Mouse (Mus musculus) CH12.LX (cell line): Measurements from ENCODE around the gene Snap25. TPM values are rescaled to one million over a fixed set of nuclear protein-coding genes. Genes with fewer than 3 reads are reported as not detected.

Experiments used
- DNase-seq: peaks from one replicate; pipeline ENCODE4 v3.0.0-alpha.2; 2013; ENCODE audit errors: extremely low read depth
- H3K27ac ChIP-seq: 2 replicates; pipeline ENCODE4 v1.5.1; 2012; ENCODE audit warnings: low read depth, mild to moderate bottlenecking, control low read depth, moderate library complexity; ENCODE audit not compliant: insufficient read depth
- H3K27me3 ChIP-seq: replicated peaks from 2 replicates; pipeline ENCODE3; 2012; ENCODE audit warnings: inconsistent platforms
- H3K36me3 ChIP-seq, 2 experiments: replicated peaks in 1 of 2; 2 replicates each; pipeline versions ENCODE3 to v1.6.1; 2012; ENCODE audit warnings: inconsistent platforms in 1 of 2, low read length in 1 of 2, mild to moderate bottlenecking in 1 of 2, mixed read lengths in 1 of 2, moderate library complexity in 1 of 2; ENCODE audit not compliant: control insufficient read depth in 1 of 2, insufficient read depth in 1 of 2
- H3K4me1 ChIP-seq, 2 experiments: 2 replicates each; pipeline ENCODE4 v1.6.1; 2012; ENCODE audit warnings: inconsistent platforms in 1 of 2, moderate library complexity in 1 of 2; ENCODE audit not compliant: insufficient read depth in 2 of 2, control insufficient read depth in 1 of 2
- H3K4me2 ChIP-seq: 2 replicates; pipeline ENCODE4 v1.6.1; 2012; ENCODE audit warnings: low read depth, mild to moderate bottlenecking, control low read depth; ENCODE audit not compliant: poor library complexity, insufficient read depth, severe bottlenecking
- H3K4me3 ChIP-seq, 3 experiments: fragments of 150-350 bp in 1 of 3; sonication (generic) in 1 of 3; replicated peaks in 1 of 3; 2 replicates each; pipeline versions ENCODE3 to v1.5.1; 2011 to 2012; ENCODE audit warnings: low read depth in 2 of 3, low read length in 2 of 3, mild to moderate bottlenecking in 2 of 3, moderate library complexity in 2 of 3, control low read depth in 1 of 3, improper control_type of control experiment in 1 of 3, inconsistent platforms in 1 of 3, mixed read lengths in 1 of 3; ENCODE audit not compliant: poor library complexity in 1 of 3
- H3K79me2 ChIP-seq: replicated peaks from 2 replicates; pipeline ENCODE4 v1.6.1; 2012; ENCODE audit warnings: mild to moderate bottlenecking, moderate library complexity; ENCODE audit not compliant: control insufficient read depth, poor library complexity, insufficient read depth, severe bottlenecking; ENCODE audit errors: extremely low read depth
- H3K9ac ChIP-seq: 2 replicates; pipeline ENCODE4 v1.6.1; 2012; ENCODE audit warnings: low read depth, mild to moderate bottlenecking, control low read depth, moderate library complexity; ENCODE audit not compliant: insufficient read depth
- H3K9me3 ChIP-seq: replicated peaks from 2 replicates; pipeline ENCODE3; 2012; ENCODE audit warnings: low read length, inconsistent platforms, mixed read lengths
- BHLHE40 ChIP-seq: IDR thresholded peaks from 2 replicates; pipeline ENCODE4 v1.6.1; 2011; ENCODE audit warnings: mild to moderate bottlenecking, low read depth, low read length, improper control_type of control experiment
- GABPA ChIP-seq: IDR thresholded peaks from 2 replicates; pipeline ENCODE4 v1.6.1; 2012; ENCODE audit warnings: low read depth, low read length, improper control_type of control experiment, inconsistent platforms; ENCODE audit not compliant: insufficient replicate concordance
- JUN ChIP-seq: IDR thresholded peaks from 2 replicates; pipeline ENCODE4 v1.6.1; 2011; ENCODE audit warnings: low read depth, mild to moderate bottlenecking, low read length, improper control_type of control experiment, moderate library complexity; ENCODE audit not compliant: insufficient read depth
- KAT2A ChIP-seq: IDR thresholded peaks from 2 replicates; pipeline ENCODE4 v1.6.1; 2012; ENCODE audit warnings: low read length, improper control_type of control experiment, inconsistent platforms; ENCODE audit not compliant: insufficient replicate concordance
- MAX ChIP-seq: IDR thresholded peaks from 2 replicates; pipeline ENCODE4 v1.6.1; 2011; ENCODE audit warnings: low read length, improper control_type of control experiment
- MAZ ChIP-seq: IDR thresholded peaks from 2 replicates; pipeline ENCODE4 v1.6.1; 2012; ENCODE audit warnings: low read depth, mild to moderate bottlenecking, inconsistent platforms, low read length, improper control_type of control experiment, moderate library complexity
- RCOR1 ChIP-seq: conservative IDR thresholded peaks from 2 replicates; pipeline ENCODE4 v1.6.1; 2012; ENCODE audit warnings: low read depth, mild to moderate bottlenecking, inconsistent platforms, low read length, improper control_type of control experiment
- SIN3A ChIP-seq: IDR thresholded peaks from 2 replicates; pipeline ENCODE4 v1.6.1; 2012; ENCODE audit warnings: low read length, improper control_type of control experiment, inconsistent platforms
- TCF12 ChIP-seq: IDR thresholded peaks from 2 replicates; pipeline ENCODE4 v1.6.1; 2014; ENCODE audit warnings: low read depth, mild to moderate bottlenecking, inconsistent platforms, low read length, improper control_type of control experiment
- UBTF ChIP-seq: IDR thresholded peaks from 2 replicates; pipeline ENCODE4 v1.6.1; 2012; ENCODE audit warnings: low read depth, mild to moderate bottlenecking, inconsistent platforms, low read length, improper control_type of control experiment, moderate library complexity
- ZKSCAN1 ChIP-seq: IDR thresholded peaks from 2 replicates; pipeline ENCODE4 v1.6.1; 2012; ENCODE audit warnings: low read depth, inconsistent platforms, low read length, improper control_type of control experiment, borderline replicate concordance
- dilution Hi-C: fragments of 300-500 bp; cut with MboI; formaldehyde crosslinking; loops from 2 replicates; pipeline ENCODE4 v1.14.3; 2020; ENCODE audit warnings: low sequenced_read_pairs; ENCODE audit not compliant: extremely low pct_unique_long_range_greater_than_20kb, extremely low pct_ligation_motif_present
- in situ Hi-C: fragments of 300-500 bp; cut with MboI; formaldehyde crosslinking; loops from 3 replicates; pipeline ENCODE4 v1.14.3; 2019; ENCODE audit warnings: low sequenced_read_pairs, low pct_ligation_motif_present, low pct_unique_long_range_greater_than_20kb, mixed read lengths
- polyA plus RNA-seq: library from polyadenylated mRNA; unstranded; fragments of >175 nt; gene quantifications from 2 replicates; pipeline ENCODE4 v1.2.1, GENCODE M21; 2012; ENCODE audit warnings: low read depth; ENCODE audit not compliant: insufficient read length
- total RNA-seq, 2 experiments: library from RNA; depleted of rRNA; stranded (reverse); fragments of 300-350 nt in 1 of 2; fragments of >200 nt in 1 of 2; gene quantifications; 2 replicates each; pipeline ENCODE4 v1.2.3; 2012 to 2014

Snap25 gene
- total and polyA plus RNA-seq, 3 experiments: 0.11 TPM; not detected in 2

- Histone ChIP-seq H3K4me2 (no peak overlapping the region), H3K9ac (no peak overlapping the region), H3K9me3 (no peaks in the 10 kb centered on the region), H3K4me3 (no peak overlapping the region), H3K4me1 (peaks cover 0 to 1% of the 10 kb centered on the region in 2 experiments; a peak in 1 of 4 replicates)
- DNase-seq: no peak
- dilution Hi-C loops: no loop called here
- TF ChIP-seq KAT2A: no peak
- TF ChIP-seq UBTF: no peak
- no peak for TF ChIP-seq MAZ
- no peak for TF ChIP-seq GABPA
- no peak for TF ChIP-seq MAX
- TF ChIP-seq TCF12: no peak
- TF ChIP-seq RCOR1: no peak
- TF ChIP-seq SIN3A: no peak
- no peak for TF ChIP-seq ZKSCAN1
- no peak for TF ChIP-seq BHLHE40
- TF ChIP-seq JUN: no peak
- TF ChIP-seq, all 38 proteins: peak for 0
- in situ Hi-C loops: no loop called here
- Histone ChIP-seq H3K36me3 (no peaks in the 10 kb centered on the region), H3K79me2 (no peaks in the 10 kb centered on the region), H3K27me3 (no peaks in the 10 kb centered on the region), H3K27ac (no peak overlapping the region)
Measured at GRCm38 (mm10) chr2:136827612-136828011, 114.4 kb downstream of the Snap25 start.

Other genes with a start within 250 kb of the Snap25 start
- not detected in 2 replicates for gene Ankef1, start 211.5 kb upstream of the Snap25 start, total RNA-seq (2012; rRNA removed)
- gene Ankef1, start 211.5 kb upstream of the Snap25 start, total RNA-seq (2014; rRNA removed): not detected in 2 replicates
- not detected in 2 replicates for gene Ankef1, start 211.5 kb upstream of the Snap25 start, polyA plus RNA-seq
- gene AL731706.2, start 172.2 kb downstream of the Snap25 start, total RNA-seq (2012; rRNA removed): 8.3 TPM in 1 of 2 replicates, not detected in the other
- gene AL731706.2, start 172.2 kb downstream of the Snap25 start, total RNA-seq (2014; rRNA removed): not detected in 2 replicates
- 46.1 and 75.9 TPM in 2 replicates for gene AL731706.2, start 172.2 kb downstream of the Snap25 start, polyA plus RNA-seq
- 4.4 and 4.7 TPM in 2 replicates for gene Slx4ip, start 177.8 kb downstream of the Snap25 start, total RNA-seq (2012; rRNA removed)
- 3.8 and 4.1 TPM in 2 replicates for gene Slx4ip, start 177.8 kb downstream of the Snap25 start, total RNA-seq (2014; rRNA removed)
- 6.5 and 6.7 TPM in 2 replicates for gene Slx4ip, start 177.8 kb downstream of the Snap25 start, polyA plus RNA-seq
- gene AL731706.1, start 177.9 kb downstream of the Snap25 start, total RNA-seq (2012; rRNA removed): 14.8 and 19.3 TPM in 2 replicates
- 40.7 and 49.0 TPM in 2 replicates for gene AL731706.1, start 177.9 kb downstream of the Snap25 start, total RNA-seq (2014; rRNA removed)
- gene AL731706.1, start 177.9 kb downstream of the Snap25 start, polyA plus RNA-seq: 13.3 and 14.2 TPM in 2 replicates
- 2.2 and 3.1 TPM in 2 replicates for gene Mkks, start 177.9 kb downstream of the Snap25 start, total RNA-seq (2012; rRNA removed)
- gene Mkks, start 177.9 kb downstream of the Snap25 start, total RNA-seq (2014; rRNA removed): 5.1 and 5.8 TPM in 2 replicates
- gene Mkks, start 177.9 kb downstream of the Snap25 start, polyA plus RNA-seq: 17.0 and 25.8 TPM in 2 replicates